Mouse (Mus musculus) frontal cortex, postnatal 10 days (tissue): ENCODE data around the gene Vps18.

Source experiments
- DNase-seq, 2 experiments: peaks; one replicate each; pipeline ENCODE4 v3.0.0; 2022; ENCODE audit warnings: low spot score in 2 of 2, mixed read lengths in 1 of 2

Gene Vps18

DNA sequence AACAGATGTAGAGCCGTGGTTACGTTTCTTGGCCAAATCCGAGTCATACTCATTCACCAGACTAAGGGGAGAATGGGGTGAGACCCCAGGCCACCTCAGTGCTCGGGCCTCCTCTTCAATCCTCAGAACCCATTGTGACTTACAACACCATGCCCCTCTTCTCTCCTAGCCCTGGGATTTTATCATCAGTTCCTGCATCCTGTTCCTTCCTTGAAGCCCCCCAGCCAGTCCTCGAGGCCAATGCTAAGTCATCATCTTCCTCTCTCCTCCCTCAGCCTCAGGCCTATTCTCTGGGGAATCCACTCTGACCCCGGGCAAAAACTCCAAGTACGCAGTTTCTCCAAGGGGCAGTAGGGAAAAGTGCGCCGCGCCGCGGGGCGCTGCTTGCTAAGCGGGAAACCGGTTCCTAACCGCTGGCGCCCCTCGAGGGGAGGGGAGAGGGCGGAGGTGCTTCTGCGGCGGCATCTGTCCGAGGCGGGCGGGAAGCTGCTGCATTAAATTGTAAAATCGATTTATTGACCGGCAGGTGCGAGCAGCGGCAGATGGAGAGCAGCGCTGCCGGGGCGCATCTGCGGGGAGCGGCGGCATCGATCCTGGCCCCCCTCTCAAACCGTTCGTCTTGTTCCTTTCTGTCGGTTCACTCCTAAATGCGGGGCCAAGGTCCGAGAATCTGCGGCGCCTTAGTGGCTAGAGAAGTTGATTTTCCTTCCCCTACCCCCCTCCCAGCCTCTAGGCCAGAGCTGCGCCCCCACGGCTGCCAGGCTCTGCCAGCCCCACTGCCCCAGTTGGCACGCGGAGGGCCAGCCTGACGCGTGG is 33.4 kb downstream of the Vps18 start:
- peak in 1 of 2 experiments; percentile 22 for DNase-seq

DNA sequence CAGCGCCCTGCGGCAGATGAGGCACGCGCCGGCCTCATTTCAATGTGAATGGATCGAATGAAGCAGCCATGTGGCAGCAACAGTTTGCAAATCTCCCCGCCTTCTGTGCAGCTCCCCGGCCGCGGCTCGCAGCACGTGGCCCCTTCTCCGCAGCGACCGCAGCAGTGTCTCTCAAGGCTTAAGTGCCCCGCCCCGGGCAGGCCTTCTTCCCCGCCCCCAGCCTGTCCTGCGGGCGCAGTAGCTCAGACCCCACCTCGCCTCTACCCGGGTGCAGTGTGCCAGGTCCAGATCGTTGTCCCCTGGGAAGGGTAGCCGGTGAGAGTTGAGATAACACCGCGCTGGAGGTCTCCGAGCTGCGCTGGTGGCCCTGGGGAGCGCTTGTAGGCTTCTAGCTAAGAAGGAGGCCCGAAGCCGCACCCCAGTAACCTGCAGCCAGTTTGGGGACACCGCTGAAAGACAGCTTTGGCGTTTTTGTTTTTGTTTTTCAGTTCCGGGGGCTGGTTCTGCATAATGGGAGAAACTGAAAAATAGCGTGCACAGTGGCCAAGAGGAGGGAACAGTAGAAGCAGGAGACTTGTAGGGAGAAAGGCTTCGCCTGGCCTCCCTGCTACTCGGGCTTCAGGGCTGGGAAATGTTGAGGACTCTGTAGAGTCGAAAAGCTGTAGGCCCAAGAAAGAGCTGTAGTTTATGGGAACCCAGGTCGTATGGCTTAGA is 34.2 kb downstream of the Vps18 start:
- peak in 1 of 2 experiments; percentile 66 for DNase-seq

GRCm38 (mm10) chr2:119323866-119324575 is 35.5 kb downstream of the Vps18 start:
- no peak for DNase-seq

DNA sequence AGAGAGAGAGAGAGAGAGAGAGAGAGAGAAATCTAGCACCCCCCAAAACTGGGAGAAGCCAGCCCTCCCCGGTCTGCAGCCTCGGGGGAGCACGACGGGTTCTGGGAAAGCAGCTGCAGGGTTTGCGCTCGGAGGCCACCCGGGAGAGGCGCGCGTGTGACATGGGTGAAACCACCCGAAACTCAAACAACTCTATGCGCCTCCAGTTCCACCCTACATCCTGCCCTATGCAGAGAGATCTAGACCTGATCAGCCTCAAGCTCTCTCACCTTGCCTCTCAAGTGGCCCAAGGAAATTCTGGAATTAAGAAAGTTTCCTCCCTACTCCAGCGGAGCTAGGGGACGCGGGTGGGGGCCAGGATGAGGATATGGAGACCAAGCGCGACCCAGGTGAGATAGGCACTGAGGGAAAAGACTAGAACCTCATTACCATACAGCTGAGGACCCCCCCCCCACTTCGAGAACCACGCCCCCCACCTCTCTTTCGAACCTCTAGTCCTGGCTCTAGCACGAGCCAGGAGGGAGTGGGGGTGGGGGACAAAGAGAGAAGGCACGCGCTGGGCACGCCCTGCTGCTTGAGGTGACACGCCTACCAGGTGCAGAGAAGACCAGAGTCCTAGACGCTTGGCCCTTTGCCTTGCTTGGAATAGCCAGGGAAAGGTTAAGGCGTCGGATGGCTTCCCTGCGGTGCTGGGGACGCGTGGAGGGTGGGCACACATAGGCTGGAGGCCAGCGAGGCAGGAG is 36.2 kb downstream of the Vps18 start:
- no peak for DNase-seq

DNA sequence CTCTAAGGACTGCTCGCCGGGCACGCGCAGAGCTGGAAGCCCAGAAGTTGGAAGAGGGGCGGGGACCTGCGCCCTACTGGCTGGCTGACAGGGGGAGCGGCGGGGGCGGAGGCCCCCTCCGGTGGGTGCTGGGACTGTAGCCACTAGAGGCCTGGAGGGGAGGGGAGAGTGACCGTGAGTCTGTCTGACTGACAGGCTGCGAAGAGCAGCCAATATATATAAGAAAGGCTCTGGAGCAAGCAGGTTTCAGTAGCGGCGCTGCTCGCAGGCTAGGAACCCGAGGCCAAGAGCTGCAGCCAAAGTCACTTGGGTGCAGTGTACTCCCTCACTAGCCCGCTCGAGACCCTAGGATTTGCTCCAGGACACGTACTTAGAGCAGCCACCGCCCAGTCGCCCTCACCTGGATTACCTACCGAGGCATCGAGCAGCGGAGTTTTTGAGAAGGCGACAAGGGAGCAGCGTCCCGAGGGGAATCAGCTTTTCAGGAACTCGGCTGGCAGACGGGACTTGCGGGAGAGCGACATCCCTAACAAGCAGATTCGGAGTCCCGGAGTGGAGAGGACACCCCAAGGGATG is 37.1 kb downstream of the Vps18 start, which contains the start of gene Dll4:
Gene Dll4, plus strand, starts transcription at position 217 of the 576 bp plus-strand sequence.
- no peak for DNase-seq

DNA sequence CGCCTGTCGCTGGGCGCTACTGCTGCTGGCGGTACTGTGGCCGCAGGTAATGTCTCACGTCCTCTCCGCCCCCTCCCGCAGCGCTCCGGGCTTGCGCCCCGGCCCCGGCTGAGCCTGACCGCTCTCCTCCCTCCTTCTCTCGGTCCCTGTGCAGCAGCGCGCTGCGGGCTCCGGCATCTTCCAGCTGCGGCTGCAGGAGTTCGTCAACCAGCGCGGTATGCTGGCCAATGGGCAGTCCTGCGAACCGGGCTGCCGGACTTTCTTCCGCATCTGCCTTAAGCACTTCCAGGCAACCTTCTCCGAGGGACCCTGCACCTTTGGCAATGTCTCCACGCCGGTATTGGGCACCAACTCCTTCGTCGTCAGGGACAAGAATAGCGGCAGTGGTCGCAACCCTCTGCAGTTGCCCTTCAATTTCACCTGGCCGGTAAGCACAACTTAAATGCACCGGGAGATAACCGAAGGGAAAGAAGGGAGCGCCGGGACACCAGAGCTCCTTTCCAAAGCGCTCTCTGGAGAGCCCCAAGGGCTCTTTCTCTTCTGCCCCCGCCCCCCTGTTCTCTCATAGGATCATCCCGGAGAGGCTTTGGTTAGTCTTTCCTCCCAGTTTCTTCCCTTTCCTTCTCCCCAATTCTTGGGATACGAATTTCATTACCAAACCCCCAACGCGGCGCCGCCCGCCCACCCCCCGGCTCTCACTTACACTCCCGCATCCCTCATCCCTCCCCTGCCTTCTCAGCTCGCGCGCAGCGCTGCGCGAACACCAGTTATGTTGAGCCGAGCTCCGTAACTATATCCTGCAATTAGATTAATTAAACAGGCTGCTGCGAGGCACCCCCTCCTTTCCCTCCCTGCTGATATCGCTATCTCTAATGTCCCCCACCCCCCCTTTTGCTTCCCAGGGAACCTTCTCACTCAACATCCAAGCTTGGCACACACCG is 37.9 kb downstream of the Vps18 start:
- DNase-seq: no peak

- DNase-seq: peak in 1 of 2 experiments; percentile 38
Measured at GRCm38 (mm10) chr2:119327102-119327480, 38.6 kb downstream of the Vps18 start.

GRCm38 (mm10) chr2:119327942-119328526 is 39.5 kb downstream of the Vps18 start:
- no peak for DNase-seq

GRCm38 (mm10) chr2:119328546-119328945 is 40.0 kb downstream of the Vps18 start:
- no peak for DNase-seq

DNA sequence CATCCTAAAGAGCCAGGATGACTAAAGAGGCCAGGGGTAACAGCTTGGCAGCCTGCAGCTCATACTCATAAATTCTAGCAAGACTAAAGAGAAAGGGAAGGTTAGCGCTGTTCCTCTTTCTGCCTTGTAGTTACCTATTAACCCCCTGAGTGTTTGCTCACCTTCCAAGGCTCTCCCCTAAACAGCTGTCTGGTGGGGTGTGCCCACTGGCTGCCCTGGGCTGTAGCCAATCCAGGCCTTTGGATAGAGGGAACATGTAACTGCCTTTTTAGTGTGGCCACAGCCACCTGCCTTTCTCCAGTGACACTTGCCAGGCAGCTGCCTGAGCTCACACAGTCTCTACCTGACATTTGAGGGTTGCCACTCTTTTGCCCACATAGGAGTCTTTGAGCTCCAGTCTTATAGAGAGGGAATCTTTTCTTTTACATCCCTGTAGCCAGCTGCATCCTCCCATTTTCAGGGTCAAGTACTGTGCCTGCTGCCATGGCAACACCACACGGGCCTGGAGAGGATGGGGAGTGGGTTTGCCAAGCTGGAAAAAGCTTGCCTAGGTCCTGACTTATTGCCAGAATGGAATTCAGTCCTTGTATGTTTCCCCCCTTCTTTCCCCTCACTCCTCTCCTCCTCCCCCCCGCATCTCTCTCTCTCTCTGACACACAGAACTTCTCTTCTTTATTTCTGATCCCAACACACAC is 40.7 kb downstream of the Vps18 start:
- no peak for DNase-seq

DNA sequence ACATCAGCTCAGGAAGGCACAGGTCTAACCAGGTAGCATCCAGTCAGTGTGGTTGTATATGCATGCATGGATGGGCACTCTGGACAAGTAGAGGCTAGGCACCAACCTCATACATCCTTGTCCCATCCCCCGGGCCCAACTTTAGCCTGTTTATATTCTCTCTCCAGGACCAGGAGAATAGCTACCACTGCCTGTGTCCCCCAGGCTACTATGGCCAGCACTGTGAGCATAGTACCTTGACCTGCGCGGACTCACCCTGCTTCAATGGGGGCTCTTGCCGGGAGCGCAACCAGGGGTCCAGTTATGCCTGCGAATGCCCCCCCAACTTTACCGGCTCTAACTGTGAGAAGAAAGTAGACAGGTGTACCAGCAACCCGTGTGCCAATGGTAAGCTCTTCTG is 42.3 kb downstream of the Vps18 start:
- DNase-seq: no peak

GRCm38 (mm10) chr2:119332177-119332661 is 43.7 kb downstream of the Vps18 start:
- DNase-seq: no peak

- DNase-seq: no peak
Measured at GRCm38 (mm10) chr2:119334135-119334534, 45.6 kb downstream of the Vps18 start.

DNA sequence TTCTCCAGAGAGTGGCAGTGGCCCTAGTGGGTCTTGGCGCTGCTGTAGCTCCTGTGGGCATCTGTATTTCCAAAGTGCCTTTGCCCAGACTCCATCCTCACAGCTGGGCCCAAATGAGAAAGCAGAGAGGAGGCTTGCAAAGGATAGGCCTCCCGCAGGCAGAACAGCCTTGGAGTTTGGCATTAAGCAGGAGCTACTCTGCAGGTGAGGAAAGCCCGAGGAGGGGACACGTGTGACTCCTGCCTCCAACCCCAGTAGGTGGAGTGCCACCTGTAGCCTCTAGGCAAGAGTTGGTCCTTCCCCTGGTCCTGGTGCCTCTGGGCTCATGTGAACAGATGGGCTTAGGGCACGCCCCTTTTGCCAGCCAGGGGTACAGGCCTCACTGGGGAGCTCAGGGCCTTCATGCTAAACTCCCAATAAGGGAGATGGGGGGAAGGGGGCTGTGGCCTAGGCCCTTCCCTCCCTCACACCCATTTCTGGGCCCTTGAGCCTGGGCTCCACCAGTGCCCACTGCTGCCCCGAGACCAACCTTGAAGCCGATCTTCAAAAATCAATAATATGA is 46.5 kb downstream of the Vps18 start:
- DNase-seq: no peak

DNA sequence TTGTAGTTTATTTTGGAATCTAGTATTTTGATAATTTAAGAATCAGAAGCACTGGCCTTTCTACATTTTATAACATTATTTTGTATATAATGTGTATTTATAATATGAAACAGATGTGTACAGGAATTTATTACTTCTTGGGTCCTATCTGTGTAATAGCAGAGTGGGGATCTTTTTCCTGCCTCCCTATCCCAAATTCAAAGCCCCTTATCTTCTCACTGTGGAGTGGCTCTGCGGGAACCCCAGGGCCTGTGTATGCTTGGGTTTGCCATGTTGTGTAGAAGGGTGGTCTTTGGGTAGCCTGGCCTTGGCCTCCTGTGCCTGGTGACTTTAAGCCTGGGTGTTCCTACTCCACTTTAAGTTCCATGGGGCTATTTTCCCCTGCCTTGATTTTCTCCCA is 47.0 kb downstream of the Vps18 start:
- DNase-seq: no peak

- DNase-seq: no peak
Measured at GRCm38 (mm10) chr2:119336002-119336401, 47.5 kb downstream of the Vps18 start.

- DNase-seq: no peak
Measured at GRCm38 (mm10) chr2:119336470-119336869, 47.9 kb downstream of the Vps18 start.

DNA sequence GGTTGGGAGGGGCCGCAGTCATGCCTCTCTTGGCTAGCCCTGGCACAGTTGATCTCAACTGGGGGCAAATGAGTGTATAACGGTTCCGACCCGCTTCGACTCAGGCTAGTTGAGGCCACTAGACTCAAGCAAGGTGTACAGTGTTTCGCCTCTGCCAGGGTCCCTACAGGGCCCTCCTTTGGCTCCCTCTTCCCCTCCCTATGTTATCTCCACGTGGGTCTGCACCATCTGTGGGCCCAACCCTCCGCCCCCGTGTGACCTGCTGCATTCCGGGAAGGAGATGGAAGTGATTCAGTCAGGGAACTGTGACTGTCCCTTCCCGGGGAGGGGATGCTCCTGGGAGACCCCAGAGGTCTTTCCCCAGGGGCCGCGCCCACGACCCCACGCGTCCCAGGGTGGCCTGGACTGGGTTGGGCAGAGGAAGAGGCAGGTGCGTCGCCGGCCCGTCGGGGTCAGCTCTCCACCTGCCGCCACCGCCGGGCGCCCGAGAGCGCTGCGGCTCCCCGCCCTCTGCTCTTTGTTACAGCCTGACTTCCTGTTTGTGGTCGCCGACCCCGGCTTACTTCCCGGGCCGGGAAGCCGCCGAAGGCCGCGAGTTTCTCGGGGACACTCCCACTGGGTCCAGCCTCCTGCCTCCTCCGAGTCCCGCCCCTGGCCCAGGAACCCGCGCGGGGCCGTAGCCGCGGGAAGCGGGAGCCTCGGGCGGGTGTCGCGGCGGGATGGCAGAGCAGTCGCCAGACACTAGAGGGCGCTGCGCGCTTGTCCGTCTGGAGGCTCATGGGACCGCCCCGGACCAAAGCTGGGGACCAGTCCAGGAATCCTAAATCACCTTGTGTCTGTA is 49.1 kb downstream of the Vps18 start:
- DNase-seq: peak; percentile 64 to 76
